Comparison of ENCODE assay signal across 17 mouse cellular contexts in genomic region chr11:76339141-76339540, GRCm38 (mm10). TPM values are rescaled to one million over a fixed set of nuclear protein-coding genes. Genes with fewer than 3 reads are reported as not detected.
DNase-seq lines count a peak whose midpoint lies in the region; ATAC-seq and TF ChIP-seq lines count a peak whose summit lies in the region.
"Had no signal": no experiment of that assay in that cellular context is flagged by ENCODE, and none has a peak within 500 bp of the region (broad histone marks: within the 10 kb centered on the region; RNA-seq: fewer than 3 reads in every experiment).

No protein-coding gene starts in this region.

- 0 out of 2 replicates have a peak overlapping the region, but pooled peaks have one; percentile 30 for H3K27ac ChIP-seq in hindbrain, embryonic 13.5 days
- no peak overlapping the region for H3K27ac ChIP-seq in hindbrain, embryonic 12.5 days
- 0 out of 2 replicates have a peak overlapping the region, but pooled peaks have one; percentile 0 for H3K27ac ChIP-seq in embryonic fibroblast, embryonic 13.5 days (ENCODE audit: insufficient read depth, low read length)
- H3K27ac ChIP-seq: heart, embryonic 15.5 days; hindbrain, embryonic 14.5 days; layer of hippocampus, adult 2 months; liver, embryonic 13.5 days; neural tube, embryonic 12.5 days had no signal

- no peak overlapping the region for H3K4me3 ChIP-seq in hindbrain, embryonic 13.5 days
- no peak overlapping the region for H3K4me3 ChIP-seq in hindbrain, embryonic 12.5 days
- H3K4me3 ChIP-seq in embryonic fibroblast, embryonic 13.5 days (ENCODE audit: insufficient read depth, low read length), result no peak overlapping the region
- H3K4me3 ChIP-seq: heart, embryonic 15.5 days; kidney, embryonic 15.5 days; layer of hippocampus, adult 2 months; liver, embryonic 13.5 days; neural tube, embryonic 12.5 days had no signal

- TF ChIP-seq CTCF in embryonic fibroblast, embryonic 13.5 days (IDR thresholded peaks at IDR 0.05; ENCODE audit: borderline replicate concordance, insufficient read depth, low read length), result no peak

- H3K4me1 ChIP-seq in hindbrain, embryonic 13.5 days (replicated peaks), result peaks cover 48% of the 10 kb centered on the region
- H3K4me1 ChIP-seq in hindbrain, embryonic 12.5 days, result peaks cover 25% of the 10 kb centered on the region
- peaks cover 17% of the 10 kb centered on the region for H3K4me1 ChIP-seq in embryonic fibroblast, embryonic 13.5 days (ENCODE audit: control insufficient read depth, insufficient read depth, low read length)

- no peaks in the 10 kb centered on the region for H3K27me3 ChIP-seq in hindbrain, embryonic 13.5 days
- no peaks in the 10 kb centered on the region for H3K27me3 ChIP-seq in hindbrain, embryonic 12.5 days
- H3K27me3 ChIP-seq: heart, embryonic 15.5 days; kidney, embryonic 15.5 days; liver, embryonic 13.5 days; neural tube, embryonic 12.5 days had no signal

- no peak for TF ChIP-seq POLR2A in embryonic fibroblast, embryonic 13.5 days (IDR thresholded peaks at IDR 0.05; ENCODE audit: low read depth, low read length)

- H3K9ac ChIP-seq in hindbrain, embryonic 13.5 days, result no peak overlapping the region
- H3K9ac ChIP-seq in hindbrain, embryonic 12.5 days, result no peak overlapping the region
- H3K9ac ChIP-seq: heart, embryonic 15.5 days; hindbrain, embryonic 14.5 days; kidney, embryonic 15.5 days; liver, embryonic 13.5 days; neural tube, embryonic 12.5 days had no signal

- peak; percentile 82 for DNase-seq in brain, adult 2 months (ENCODE audit: low read depth, low spot score)
- peak; percentile 56 for DNase-seq in cerebellum, adult 8-10 months
- DNase-seq in right cerebral cortex, postnatal 4 days, result no peak
- DNase-seq in yolk sac, embryonic 10.5 days (ENCODE audit: low spot score), result no peak
- DNase-seq: adrenal gland, postnatal 36 days; liver, embryonic 13.5 days; retina, postnatal 1 day; spleen, adult 18-20 months had no signal

- no peaks in the 10 kb centered on the region for H3K36me3 ChIP-seq in hindbrain, embryonic 13.5 days
- H3K36me3 ChIP-seq in hindbrain, embryonic 12.5 days, result no peaks in the 10 kb centered on the region
- H3K36me3 ChIP-seq: G1E; heart, embryonic 15.5 days; kidney, embryonic 15.5 days; liver, embryonic 13.5 days; neural tube, embryonic 12.5 days had no signal

- WGBS in hindbrain, embryonic 13.5 days, result 74% methylated on average over 11 of the region's 11 CpGs
- WGBS in hindbrain, embryonic 12.5 days, result 79% methylated on average over 11 of the region's 11 CpGs

- no peak overlapping the region for H3K4me2 ChIP-seq in hindbrain, embryonic 13.5 days
- H3K4me2 ChIP-seq in hindbrain, embryonic 12.5 days (replicated peaks), result no peak overlapping the region
- H3K4me2 ChIP-seq: heart, embryonic 15.5 days; hindbrain, embryonic 14.5 days; kidney, embryonic 15.5 days; liver, embryonic 13.5 days; neural tube, embryonic 12.5 days had no signal

- no peaks in the 10 kb centered on the region for H3K9me3 ChIP-seq in hindbrain, embryonic 13.5 days
- H3K9me3 ChIP-seq in hindbrain, embryonic 12.5 days (replicated peaks), result no peaks in the 10 kb centered on the region
- H3K9me3 ChIP-seq: G1E; heart, embryonic 15.5 days; kidney, embryonic 15.5 days; liver, embryonic 13.5 days; neural tube, embryonic 12.5 days had no signal

- ATAC-seq in hindbrain, embryonic 13.5 days (ENCODE audit: low FRiP score), result no peak
- no peak for ATAC-seq in hindbrain, embryonic 12.5 days (ENCODE audit: low FRiP score)

RNA-seq across cellular contexts. Expression of gene Nxn, which starts 59.8 kb away (rescaled TPM):
- polyA plus RNA-seq in hindbrain, embryonic 13.5 days (2015; fragmentation: Nextera tagmentation; extraction: Ambion mirVana), result 30.4 and 35.6 TPM in 2 replicates
- polyA plus RNA-seq in hindbrain, embryonic 12.5 days (2016; fragmentation: Nextera tagmentation; extraction: Ambion mirVana), result 54.3 and 57.3 TPM in 2 replicates
- 135 and 156 TPM in 2 replicates for polyA plus RNA-seq in embryonic fibroblast, embryonic 13.5 days (2011; ENCODE audit: insufficient read length, low read depth, missing spikeins)

Comparison
In these comparisons a context has a peak if more than half of its experiments do, and no peak if none do; other contexts are left out.
1. DNase-seq: peak in brain, adult 2 months (single experiment) and cerebellum, adult 8-10 months (single experiment); none in right cerebral cortex, postnatal 4 days (single experiment) and yolk sac, embryonic 10.5 days (single experiment).